Mouse (Mus musculus) heart, postnatal 4 days (tissue): ENCODE measurements around the gene Tgfbr3. TPM values are rescaled to one million over a fixed set of nuclear protein-coding genes. Genes with fewer than 3 reads are reported as not detected.

Source experiments
- DNase-seq: peaks from one replicate; pipeline ENCODE4 v3.0.0; 2021
- total RNA-seq, 2 experiments: library from RNA; stranded (reverse); gene quantifications; 2 replicates each; pipeline ENCODE4 v1.2.3; 2021

Gene Tgfbr3
- total RNA-seq, result 10 to 100 TPM; 28.5 to 28.9 TPM

DNA sequence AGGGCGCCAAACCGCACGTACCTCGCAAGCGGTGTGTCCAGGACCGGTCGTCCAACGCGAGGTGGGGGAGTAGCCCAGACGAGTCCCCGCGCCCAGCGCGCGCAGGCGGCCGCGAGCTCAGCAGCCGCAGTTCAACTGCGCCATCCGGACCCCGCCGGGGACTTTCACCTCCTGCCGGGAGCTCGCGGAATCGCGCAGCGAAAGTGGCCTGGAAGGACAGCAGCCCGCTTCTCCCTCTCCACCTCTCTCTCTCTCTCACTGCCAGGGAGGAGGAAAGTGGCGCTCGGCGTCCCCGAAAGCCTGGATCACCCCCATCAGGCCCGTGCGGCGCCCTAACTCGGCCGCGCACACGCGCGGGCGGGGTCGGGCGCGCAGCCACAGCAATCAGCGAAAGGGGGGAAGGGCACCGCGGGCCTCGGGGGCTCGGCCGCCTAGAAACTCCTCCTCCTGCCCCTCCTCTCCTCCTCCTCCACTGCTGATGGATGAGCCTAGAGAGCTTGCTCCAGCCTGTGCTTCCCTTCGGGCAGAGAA is at the start of gene Tgfbr3:
Tgfbr3 (minus strand) TSS at position 396 of the 531 bp plus-strand sequence.
- peak; percentile 93 for DNase-seq

DNA sequence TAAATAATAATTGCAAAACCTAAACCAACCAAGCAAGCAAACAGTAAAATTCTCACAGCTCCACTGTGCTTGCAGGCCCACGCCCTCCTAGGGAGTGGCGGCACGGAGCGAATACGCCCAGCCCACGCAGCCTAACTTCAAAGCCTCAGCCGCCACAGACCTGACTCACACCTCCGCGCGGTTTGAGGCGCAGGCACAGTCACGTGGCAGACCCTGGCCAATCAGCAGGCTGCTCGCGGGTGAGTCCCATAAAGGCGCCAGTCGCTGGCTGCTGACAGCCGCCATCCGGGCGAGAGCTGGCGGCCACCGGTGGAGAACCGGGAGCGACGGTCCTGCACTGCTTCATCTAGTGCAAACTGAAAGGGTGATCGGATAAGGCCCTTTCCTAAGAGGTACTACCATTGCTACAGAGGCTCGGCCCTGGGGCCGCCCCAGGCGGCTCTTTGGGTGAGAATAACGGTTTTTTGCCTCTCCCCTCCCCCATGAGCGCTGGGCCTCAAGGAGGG is 41.5 kb upstream of the Tgfbr3 start, which contains the start of gene Brdt:
Brdt (plus strand) TSS at position 244 of the 506 bp plus-strand sequence.
- DNase-seq, result no peak

DNA sequence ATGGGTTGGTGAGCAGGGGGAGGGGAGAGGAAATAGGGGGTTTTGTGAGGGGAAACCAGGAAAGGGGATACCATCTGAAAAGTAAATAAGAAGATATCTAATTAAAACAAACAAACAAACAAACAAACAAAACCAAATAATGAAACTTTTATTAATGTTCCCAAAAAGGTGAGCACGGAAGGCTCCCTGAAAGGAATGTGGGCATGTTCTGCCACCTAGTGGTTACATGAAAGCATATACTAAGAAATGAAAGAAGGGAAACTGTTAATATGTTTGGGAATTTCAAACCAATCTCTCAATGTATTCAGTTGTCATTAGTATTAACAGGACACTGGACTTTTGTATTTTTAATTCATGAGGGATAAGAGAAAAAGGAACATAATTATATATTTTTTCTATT is 31.3 kb upstream of the Tgfbr3 start:
- DNase-seq, result peak; percentile 41

DNA sequence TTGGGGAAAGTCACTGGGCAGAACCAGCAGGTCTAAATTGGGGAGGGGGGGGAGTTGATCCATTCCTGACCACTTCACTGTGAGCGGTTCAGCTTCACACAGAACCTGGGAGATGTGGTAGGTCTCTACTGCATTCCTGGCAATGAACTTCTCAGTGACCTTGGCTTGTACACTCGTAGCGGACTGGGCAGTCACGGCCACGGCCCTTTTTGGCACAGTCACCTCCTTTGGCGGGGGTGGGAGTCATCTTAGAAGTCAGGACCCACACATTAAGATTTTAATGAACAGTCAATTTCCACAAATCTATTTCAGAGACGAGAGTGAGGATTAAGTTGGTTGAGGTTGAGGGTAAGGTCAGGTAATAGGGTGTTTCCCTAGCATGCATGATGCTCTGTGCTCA is 27.7 kb upstream of the Tgfbr3 start:
- DNase-seq, result no peak

DNA sequence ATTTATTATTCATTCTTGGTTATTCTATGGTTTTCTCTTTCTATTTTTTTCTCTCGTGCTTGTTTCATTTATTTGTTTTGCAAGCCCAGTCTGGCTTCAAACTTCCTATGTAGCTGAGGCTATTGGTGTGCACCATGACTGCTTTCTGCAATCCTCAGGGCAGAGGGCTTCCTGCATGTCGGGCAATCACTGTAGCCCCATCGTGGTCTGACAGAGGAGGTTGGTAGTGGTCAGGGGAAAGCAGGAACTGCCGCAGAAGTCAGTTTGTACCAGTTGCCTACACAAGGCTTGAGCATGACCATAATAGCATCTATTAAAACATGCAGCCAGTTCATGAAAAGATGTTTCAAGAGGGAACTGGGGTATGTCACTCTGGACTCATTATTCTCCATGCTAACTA is 18.0 kb upstream of the Tgfbr3 start:
- no peak for DNase-seq

DNA sequence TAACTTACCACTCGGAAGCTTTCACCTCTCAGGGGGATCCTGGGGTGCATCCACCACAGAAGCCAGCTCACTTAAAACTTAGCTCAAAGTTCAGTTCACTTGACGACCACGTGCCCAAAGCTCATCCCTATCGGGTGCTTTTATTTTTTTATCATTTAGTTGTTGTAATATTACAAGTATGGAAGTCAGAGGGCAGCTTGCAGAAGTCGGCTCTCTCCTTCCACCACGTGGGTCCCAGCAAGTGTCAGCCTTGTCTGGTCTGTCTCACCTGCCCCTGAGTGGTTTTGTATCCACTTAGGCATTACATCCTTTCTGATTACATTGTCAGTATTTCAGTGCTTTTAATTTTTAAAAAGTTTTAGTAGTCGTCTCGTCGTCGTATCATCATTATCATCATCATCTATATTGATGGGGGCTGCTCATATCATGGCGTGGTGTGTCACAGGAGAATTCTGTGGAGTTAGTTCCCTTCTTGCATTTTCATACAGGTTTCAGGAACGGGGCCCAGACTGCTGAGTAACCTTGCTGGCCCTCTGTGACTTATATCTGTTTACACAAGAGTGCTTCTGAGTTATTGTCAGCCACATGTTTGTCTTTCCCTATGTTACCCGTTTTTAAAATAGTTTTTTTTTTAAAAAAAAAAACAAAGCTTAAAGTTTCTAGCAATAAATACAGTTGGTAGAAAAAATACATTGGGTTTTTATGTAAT is 14.8 kb upstream of the Tgfbr3 start:
- DNase-seq, result peak; percentile 2

DNA sequence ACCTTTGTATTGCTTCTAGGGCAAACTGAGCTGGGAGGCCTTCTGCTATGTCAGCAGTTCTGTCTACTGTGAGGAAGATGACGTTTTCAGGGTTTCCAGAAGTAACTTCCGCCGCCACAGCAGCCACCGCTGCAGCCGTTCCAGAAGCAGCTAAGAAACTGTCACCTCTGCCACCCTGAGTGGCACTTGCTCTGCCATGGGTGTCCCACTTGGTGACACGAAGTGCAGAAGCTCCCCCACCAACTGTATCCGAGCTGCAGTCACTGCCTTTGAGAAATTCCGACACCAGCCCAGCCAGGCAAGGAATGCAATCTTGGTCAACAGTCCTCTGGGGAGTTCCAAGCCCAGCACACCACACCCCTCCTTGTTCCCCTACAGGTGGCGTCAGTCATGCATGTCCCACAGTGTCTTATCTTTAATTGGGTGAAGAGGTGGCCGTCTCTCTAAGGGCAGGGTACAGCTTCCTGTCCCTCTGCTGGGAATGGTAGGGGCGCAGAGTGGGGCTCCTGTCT is 14.0 kb upstream of the Tgfbr3 start:
- peak; percentile 7 for DNase-seq

DNA sequence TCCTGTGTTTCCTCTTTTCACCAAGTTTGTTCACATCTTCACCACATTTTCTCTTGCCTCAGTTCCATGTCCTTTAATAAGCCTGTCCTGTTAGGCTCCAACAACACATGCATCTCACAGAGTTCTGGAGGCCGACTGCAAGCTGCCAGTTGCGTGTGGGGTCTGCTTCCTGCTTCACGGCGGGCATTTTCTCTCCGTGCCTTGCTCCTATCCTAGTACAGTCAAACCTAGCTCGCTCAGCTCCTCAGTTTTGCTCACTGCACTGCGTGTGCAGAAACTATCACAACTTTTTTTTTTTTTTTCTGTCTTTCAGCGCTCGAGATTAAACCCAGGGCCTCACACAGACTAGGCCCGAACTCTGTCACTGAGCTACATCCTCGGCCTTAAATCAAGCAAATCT is 9.4 kb upstream of the Tgfbr3 start:
- DNase-seq, result no peak

DNA sequence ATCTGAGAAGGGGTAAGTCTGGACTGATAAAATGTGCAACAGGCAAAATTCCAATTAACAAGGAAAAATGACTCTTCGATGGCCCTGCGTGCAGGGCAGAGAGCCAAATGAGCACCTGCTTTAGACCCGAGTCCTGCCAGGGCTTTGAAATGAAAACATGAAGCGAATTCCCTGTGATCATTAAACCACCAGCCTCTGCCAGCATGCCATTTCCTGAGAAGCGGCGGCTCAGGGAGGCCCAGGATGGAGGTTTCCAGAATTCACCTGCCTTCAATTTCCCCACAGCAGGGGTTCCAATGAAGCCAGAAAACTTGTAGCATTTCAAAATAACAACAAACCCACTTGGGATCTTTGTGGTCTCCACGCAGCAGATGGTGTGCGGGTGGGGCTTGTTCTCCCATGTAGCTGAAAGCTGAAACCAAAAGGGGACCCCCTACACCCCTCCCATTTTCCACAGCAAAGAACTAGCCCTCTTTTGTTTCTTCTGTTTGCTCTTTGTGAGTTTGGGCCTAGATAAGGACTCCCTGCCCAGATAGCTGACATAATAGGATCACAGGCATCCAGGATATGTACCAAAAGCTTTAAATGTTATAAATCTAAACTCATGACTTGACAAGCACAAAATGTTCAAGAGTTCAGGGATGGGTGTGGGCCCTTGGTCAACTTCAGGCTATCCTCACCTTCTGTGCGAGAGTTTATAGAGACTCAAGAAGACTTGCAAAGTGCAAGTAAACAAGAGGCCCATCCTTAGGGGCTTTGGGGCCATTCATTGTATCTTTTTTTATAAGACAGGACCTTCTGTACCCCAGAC is 7.3 kb upstream of the Tgfbr3 start:
- DNase-seq, result no peak

DNA sequence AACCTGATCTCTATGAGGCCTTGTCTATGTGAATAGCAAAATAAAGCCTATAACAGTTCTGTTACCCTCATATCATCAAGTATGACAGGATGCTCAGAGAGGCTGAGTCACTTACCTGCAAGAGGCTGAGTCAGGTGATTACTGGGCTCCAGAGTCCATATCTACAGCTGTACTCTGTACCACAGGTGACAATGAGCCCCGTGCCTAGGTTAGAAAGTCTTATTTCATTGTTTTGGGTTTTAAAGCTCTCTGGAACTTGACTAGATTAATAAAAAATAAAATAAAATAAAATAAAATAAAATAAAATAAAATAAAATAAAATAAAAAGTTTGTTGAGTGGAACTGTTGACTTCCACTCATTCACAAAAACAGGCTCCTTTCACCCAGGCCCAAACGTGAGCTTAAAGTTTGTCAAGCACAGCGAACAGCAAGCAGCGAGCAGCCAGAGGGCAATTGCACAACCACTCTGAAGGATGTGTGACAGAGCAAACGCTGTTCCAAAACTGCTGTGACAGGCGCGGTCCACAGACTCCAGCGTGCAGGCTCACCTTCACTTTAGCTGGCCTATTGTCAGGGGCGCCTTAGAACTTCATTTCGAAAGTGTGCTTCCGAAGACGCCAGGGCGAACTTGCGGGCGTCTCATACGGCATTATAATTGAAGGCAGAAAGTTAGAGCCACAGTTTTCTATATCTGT is 6.5 kb upstream of the Tgfbr3 start:
- DNase-seq, result no peak

DNA sequence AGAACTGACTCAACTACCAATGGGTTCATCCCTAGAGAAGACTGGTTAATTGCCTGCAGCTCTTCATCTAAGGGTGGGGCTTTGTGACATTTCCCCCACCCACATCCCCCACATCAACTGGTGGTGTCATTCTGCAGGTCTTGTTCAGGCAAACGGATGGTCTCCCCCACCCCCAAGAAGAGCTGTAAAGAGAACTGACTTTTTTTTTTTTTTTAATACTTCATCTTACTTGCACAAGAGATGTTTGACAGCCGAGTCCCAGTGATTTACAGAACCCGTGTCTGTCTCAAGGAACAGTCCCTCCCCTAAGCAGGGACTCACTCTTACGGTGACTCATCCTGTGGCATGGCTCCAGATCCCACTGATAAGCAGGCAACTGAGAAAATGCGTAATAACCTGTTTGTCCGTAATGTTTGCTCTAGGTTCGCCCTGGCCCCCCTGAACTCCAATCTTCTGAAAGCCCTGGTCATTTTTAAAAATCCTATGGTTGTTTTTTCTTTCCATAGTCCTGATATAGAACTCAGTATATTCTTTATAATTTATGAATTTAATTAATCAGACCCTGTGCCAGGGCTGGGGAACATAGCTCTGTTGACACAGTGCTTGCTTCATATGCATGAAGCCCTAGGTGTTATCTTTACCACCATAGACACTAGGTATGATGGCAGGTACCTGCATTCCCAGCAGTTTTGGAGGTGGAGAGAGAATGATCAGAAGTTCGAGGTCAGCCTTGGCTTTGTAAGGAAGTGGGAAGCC is 5.8 kb upstream of the Tgfbr3 start:
- DNase-seq, result peak; percentile 36

DNA sequence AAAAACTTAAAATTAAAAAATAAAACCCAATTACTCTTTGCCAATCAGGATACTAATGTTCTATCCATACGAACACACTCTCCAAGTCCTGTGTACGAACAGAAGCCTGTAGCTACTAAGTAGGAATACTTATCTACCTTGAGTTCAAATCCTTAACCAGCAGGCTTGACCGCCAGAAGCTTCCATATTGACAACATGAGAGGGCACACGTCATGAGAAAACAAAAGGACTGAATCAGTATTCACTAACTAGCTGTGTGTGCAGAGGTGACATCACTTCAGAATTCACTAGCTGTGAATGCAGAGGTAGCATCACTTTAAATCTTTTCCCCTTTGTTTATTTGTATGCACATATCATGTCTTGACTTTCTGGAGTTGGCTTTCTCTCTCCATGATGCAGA is 4.6 kb upstream of the Tgfbr3 start:
- no peak for DNase-seq

DNA sequence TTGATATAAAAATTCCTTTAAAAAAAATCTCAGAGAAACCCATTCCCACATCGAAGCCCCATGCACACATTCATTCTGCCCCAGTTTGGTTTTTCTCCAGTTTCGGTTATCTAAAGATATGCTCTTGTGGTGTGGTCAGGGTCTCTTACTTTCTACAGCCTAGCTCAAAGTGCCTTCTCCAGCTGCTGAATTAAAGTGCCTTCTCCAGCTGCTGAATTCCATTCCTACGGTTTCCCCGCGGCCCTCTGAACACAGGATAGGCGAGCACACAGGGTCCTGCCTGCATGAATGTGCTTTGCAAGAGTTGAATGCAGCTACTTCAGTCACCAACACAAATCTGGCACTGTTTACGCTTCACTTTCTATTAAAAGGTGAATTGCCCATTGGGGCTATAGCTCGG is 557 bp upstream of the Tgfbr3 start:
- DNase-seq, result no peak

DNA sequence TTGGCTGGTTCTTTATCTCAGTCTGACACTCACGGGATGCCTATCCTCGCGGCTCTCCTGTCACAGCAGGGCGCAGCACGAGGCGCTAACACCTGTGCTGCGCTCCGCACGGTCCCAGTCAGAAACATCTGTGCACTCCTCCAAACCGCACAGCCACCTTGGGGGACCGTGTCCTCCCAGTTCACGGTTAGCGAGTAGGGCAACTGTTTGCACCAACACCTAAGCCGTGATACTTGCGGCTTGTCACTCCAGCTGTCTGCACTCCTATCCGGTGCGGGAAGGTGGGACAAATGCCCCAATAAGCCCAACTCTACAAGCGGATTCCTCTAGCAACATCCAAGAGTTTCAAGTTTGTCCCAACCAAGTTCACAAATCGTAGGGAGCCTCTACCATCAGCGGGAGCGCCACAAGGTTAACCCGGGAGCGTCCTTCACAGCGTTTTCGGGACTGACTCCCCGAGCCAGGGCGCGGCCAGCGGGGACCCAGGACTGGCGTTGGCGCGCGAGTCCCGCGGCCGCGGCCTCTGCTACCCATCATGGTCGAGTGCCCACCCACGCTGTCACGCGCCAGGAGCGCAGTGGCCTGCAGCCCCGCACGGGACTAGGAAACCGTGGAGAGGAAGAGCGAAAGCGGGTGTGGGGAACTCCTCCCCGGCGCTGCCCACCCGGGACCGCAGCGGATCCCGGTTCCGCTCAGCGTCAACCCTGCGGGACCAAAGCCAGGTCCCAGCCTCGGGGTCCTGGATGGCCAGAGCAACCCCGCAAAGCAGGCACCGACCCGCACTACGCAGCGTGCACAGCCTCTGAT is 799 bp downstream of the Tgfbr3 start:
- no peak for DNase-seq

DNA sequence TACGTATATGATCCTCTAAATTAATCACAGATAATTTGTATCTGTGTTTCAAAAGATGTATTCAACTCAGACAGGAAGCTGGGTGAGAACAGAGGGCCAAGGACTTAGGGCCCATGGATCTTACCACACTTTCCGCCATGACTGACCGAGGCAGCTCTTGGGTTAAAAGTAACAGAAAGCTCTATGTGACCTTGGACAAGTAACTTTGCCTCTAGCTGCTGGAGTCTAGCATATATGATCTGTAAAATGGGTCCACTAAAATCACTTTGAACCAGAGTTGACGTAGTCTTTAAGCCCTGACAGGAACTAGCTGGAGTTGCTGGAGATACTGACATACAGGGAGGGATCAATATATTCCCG is 1.5 kb downstream of the Tgfbr3 start:
- no peak for DNase-seq

DNA sequence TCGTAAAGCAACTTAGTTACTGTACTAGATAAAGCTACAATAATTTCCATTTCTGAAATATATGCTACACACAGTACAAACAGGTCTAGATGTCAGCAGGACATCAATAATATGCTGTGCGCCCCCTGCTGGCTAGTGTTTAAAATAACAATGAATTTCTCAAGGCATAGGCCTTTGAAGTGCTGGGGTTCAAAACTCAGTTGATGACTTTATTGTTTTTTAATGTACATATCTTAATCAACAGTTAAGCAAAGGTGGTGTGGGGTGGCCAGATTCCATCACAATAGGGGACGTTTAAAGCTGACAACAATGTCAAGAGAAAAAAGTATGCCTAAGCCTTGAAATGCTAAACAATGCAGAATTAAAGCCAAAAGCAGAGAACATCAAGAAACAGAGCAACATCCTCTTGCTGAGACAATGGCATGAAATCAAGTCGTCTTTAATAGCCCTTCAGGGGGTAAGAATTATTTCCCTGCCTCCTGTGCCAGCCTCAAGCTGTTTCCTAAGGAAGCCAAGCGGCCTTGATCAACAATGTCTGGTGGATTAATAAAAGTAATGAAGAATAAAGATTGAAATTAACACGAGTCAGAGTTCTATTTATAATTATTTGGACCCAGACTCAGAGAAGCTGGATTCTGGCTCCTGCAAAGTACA is 2.0 kb downstream of the Tgfbr3 start:
- peak; percentile 84 for DNase-seq

DNA sequence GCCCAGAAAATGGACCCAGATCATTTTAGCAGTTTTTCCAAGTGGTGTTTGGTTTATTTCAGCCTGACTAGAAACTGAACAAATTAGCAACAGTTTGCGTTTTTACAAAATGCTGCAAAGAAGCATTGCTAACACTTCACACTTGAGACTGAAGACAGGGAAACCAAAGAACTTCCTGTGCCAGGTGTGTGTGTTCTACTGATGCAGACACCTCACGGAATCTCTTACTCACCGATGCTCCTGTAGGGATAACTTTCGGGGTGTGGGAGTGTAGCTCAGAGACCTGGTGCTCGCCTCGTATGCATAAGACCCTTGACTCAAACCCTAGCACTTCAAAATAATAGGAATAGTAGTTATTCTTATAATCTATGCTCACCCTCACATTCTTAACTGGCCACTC is 3.9 kb downstream of the Tgfbr3 start:
- no peak for DNase-seq

DNA sequence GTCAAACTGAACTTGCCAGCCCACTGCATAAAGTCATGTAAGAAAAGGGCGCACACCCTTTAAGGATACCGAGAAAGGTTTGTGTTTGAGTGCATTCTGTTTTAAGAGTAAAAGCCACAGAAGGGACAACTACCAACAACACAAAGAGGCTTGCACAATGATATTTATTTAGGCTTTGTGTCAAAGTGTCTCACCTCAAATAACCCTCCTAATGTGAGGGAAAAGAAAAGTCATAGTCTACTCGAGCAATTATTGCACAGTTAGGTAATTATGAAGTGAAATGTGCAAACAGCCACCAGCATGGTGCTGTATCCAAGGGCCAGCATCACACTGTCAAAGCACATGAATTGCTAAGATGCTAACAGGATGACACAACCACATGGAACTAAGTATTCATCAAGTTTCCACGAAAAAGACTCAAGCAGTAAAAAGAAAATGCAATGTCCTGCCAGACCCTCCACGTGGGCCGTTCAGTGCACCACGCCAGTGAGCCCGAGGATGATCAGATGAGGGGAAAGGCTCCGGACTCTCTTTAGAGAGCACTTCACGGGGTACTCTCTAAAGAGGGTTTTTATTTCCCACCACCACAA is 5.4 kb downstream of the Tgfbr3 start:
- no peak for DNase-seq

DNA sequence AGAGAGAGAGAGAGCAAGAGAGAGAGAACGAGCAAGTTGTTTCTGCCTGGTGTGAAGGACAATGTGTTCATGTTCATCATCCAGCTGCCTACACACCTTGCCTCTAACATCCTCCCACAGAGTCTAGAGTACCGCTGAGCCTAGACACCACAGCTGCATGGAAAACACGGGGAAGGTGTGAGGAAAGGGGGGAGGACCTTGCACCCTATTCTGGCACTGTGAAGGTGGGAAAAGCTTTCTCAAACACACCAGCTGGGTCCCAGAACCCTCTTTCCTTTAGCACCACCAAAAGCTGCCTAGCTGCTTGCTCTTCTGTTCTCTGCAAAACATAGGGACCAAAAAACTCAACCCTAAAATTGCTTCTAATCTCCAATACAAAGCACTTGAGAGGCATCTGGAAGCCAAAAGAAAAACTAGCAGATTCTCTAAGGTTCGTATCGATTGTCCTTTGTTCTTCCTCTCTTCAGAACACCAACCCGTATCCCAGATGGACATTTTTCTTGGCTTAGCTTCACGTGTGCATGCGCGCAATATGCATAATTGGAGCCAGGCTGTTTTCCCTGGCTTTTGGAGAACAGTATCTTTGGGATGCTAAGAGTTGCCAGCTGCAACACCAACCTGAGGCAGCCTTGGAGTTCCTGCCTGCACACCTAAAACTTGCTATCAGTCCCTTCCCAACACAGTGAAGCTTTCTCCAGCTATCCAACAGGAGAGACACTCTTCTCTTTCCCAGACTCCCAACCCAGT is 6.7 kb downstream of the Tgfbr3 start:
- no peak for DNase-seq
